Mouse (Mus musculus): ENCODE measurements around the gene Wdr60. TPM values are rescaled to one million over a fixed set of nuclear protein-coding genes. Genes with fewer than 3 reads are reported as not detected.

Gene Wdr60
- polyA plus RNA-seq, 1 experiment from 2014 or later = 5.7 TPM

- Histone ChIP-seq H3K4me2 (peak overlapping the region; percentile 50), H3K36me3 (no peaks in the 10 kb centered on the region), H3K27ac (replicated peaks) (no peak overlapping the region), H3K4me3 (no peak overlapping the region), H3K27me3 (replicated peaks) (no peaks in the 10 kb centered on the region), H3K4me1 (0 out of 2 replicates have a peak, but pooled peaks cover 5% of the 10 kb centered on the region), H3K9me3 (no peaks in the 10 kb centered on the region), H3K9ac (no peak overlapping the region)
- WGBS = 45% methylated on average over 12 of the region's 12 CpGs
- no peak for ATAC-seq (ENCODE audit: extremely low read depth, insufficient number of reproducible peaks, low FRiP score, low TSS enrichment)
Measured at GRCm38 (mm10) chr12:116231612-116232011, 31.2 kb downstream of the Wdr60 start.

GRCm38 (mm10) chr12:116229451-116229850 lies 33.4 kb downstream of the Wdr60 start:
- Histone ChIP-seq H3K4me3 (no peak overlapping the region), H3K4me2 (no peak overlapping the region), H3K27me3 (replicated peaks) (no peaks in the 10 kb centered on the region), H3K27ac (replicated peaks) (no peak overlapping the region), H3K9me3 (no peaks in the 10 kb centered on the region), H3K4me1 (0 out of 2 replicates have a peak, but pooled peaks cover 5% of the 10 kb centered on the region), H3K36me3 (no peaks in the 10 kb centered on the region), H3K9ac (no peak overlapping the region)
- no peak for ATAC-seq (ENCODE audit: extremely low read depth, insufficient number of reproducible peaks, low FRiP score, low TSS enrichment)
- WGBS = 69% methylated on average over 3 of the region's 3 CpGs

- ATAC-seq (ENCODE audit: extremely low read depth, insufficient number of reproducible peaks, low FRiP score, low TSS enrichment) = no peak
- Histone ChIP-seq H3K4me2 (no peak overlapping the region), H3K27ac (replicated peaks) (no peak overlapping the region), H3K27me3 (replicated peaks) (no peaks in the 10 kb centered on the region), H3K9ac (no peak overlapping the region), H3K9me3 (no peaks in the 10 kb centered on the region), H3K4me1 (no peaks in the 10 kb centered on the region), H3K4me3 (no peak overlapping the region), H3K36me3 (0 out of 2 replicates have a peak, but pooled peaks cover 8% of the 10 kb centered on the region)
- 77% methylated on average over 10 of the region's 10 CpGs for WGBS
Measured at GRCm38 (mm10) chr12:116226289-116227057, 36.3 kb downstream of the Wdr60 start.

DNA sequence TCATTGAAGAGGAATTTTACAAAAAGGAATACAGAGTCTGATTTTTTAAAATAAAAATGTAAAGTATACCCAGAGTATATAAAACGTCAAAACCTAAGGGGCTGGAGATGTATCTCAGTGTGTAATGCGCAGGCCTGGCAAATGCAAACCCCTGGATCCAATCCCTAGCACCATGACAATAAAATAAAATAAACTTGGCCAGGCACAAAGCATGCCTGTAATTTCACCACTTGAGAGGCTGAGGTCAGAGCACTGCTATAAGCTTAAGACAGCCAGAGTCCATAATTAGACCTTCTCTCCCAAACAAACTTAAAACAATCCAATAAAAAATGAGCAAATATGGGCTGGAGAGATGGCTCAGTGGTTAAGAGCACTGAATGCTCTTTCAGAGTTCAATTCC lies 39.7 kb downstream of the Wdr60 start:
- Histone ChIP-seq H3K9me3 (no peaks in the 10 kb centered on the region), H3K4me1 (no peaks in the 10 kb centered on the region), H3K27me3 (replicated peaks) (no peaks in the 10 kb centered on the region), H3K27ac (replicated peaks) (no peak overlapping the region), H3K36me3 (0 out of 2 replicates have a peak, but pooled peaks cover 8% of the 10 kb centered on the region), H3K4me2 (no peak overlapping the region), H3K9ac (no peak overlapping the region), H3K4me3 (no peak overlapping the region)
- no peak for ATAC-seq (ENCODE audit: extremely low read depth, insufficient number of reproducible peaks, low FRiP score, low TSS enrichment)
- 85% methylated on average over 2 of the region's 2 CpGs for WGBS

GRCm38 (mm10) chr12:116207486-116207885 lies 55.3 kb downstream of the Wdr60 start:
- Histone ChIP-seq H3K27ac (replicated peaks) (no peak overlapping the region), H3K36me3 (peaks cover 7% of the 10 kb centered on the region), H3K4me1 (no peaks in the 10 kb centered on the region), H3K9ac (no peak overlapping the region), H3K27me3 (replicated peaks) (no peaks in the 10 kb centered on the region), H3K4me3 (no peak overlapping the region), H3K9me3 (no peaks in the 10 kb centered on the region), H3K4me2 (no peak overlapping the region)
- WGBS = 86% methylated on average over 8 of the region's 8 CpGs
- no peak for ATAC-seq (ENCODE audit: extremely low read depth, insufficient number of reproducible peaks, low FRiP score, low TSS enrichment)

- no peak overlapping the region for H3K27ac ChIP-seq (replicated peaks)
- H3K9ac ChIP-seq = no peak overlapping the region
- 50% methylated on average over 3 of the region's 3 CpGs for WGBS
- no peak for ATAC-seq (ENCODE audit: extremely low read depth, insufficient number of reproducible peaks, low FRiP score, low TSS enrichment)
- H3K4me1 ChIP-seq = no peaks in the 10 kb centered on the region
- H3K27me3 ChIP-seq (replicated peaks) = no peaks in the 10 kb centered on the region
- no peak overlapping the region for H3K4me3 ChIP-seq
- no peak overlapping the region for H3K4me2 ChIP-seq
- peaks cover 7% of the 10 kb centered on the region for H3K36me3 ChIP-seq
- H3K9me3 ChIP-seq = no peaks in the 10 kb centered on the region
Measured at GRCm38 (mm10) chr12:116205726-116206125, 57.1 kb downstream of the Wdr60 start.

GRCm38 (mm10) chr12:116202176-116202981 lies 60.4 kb downstream of the Wdr60 start:
- Histone ChIP-seq H3K27me3 (replicated peaks) (no peaks in the 10 kb centered on the region), H3K36me3 (no peaks in the 10 kb centered on the region), H3K4me2 (no peak overlapping the region), H3K9me3 (no peaks in the 10 kb centered on the region), H3K9ac (no peak overlapping the region), H3K27ac (replicated peaks) (no peak overlapping the region), H3K4me1 (no peaks in the 10 kb centered on the region), H3K4me3 (no peak overlapping the region)
- WGBS = 28% methylated on average over 9 of the region's 9 CpGs
- ATAC-seq (ENCODE audit: extremely low read depth, insufficient number of reproducible peaks, low FRiP score, low TSS enrichment) = no peak

GRCm38 (mm10) chr12:116198791-116199190 lies 64.0 kb downstream of the Wdr60 start:
- no peaks in the 10 kb centered on the region for H3K36me3 ChIP-seq
- H3K4me2 ChIP-seq = no peak overlapping the region
- no peaks in the 10 kb centered on the region for H3K9me3 ChIP-seq
- no peaks in the 10 kb centered on the region for H3K4me1 ChIP-seq
- 77% methylated on average over 6 of the region's 6 CpGs for WGBS
- no peak overlapping the region for H3K4me3 ChIP-seq
- H3K9ac ChIP-seq = no peak overlapping the region
- H3K27me3 ChIP-seq (replicated peaks) = no peaks in the 10 kb centered on the region
- H3K27ac ChIP-seq (replicated peaks) = no peak overlapping the region
- no peak for ATAC-seq (ENCODE audit: extremely low read depth, insufficient number of reproducible peaks, low FRiP score, low TSS enrichment)

DNA sequence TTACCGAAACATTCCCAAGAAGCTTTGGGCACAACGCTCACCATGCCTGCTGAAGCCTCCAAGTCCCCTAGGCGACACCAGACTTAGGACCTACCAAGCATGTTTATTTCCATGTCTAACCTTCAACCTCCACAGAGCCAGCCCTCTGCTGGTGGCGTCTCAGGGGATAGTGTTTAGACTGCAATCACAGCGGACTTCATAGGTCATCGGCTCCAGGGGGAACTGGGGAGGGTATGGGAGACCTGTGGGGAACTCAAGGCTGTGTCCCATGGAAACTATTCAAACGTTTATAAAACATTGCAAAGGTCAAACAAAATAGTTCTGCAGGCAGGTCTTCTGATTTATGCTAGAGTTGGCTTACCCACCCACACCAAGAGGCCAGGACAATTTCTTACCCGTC lies 66.6 kb downstream of the Wdr60 start:
- no peak overlapping the region for H3K4me2 ChIP-seq
- no peaks in the 10 kb centered on the region for H3K9me3 ChIP-seq
- no peak overlapping the region for H3K9ac ChIP-seq
- 70% methylated on average over 8 of the region's 8 CpGs for WGBS
- no peak overlapping the region for H3K4me3 ChIP-seq
- no peaks in the 10 kb centered on the region for H3K4me1 ChIP-seq
- no peaks in the 10 kb centered on the region for H3K27me3 ChIP-seq (replicated peaks)
- H3K36me3 ChIP-seq = no peaks in the 10 kb centered on the region
- ATAC-seq (ENCODE audit: extremely low read depth, insufficient number of reproducible peaks, low FRiP score, low TSS enrichment) = no peak
- H3K27ac ChIP-seq (replicated peaks) = no peak overlapping the region

DNA sequence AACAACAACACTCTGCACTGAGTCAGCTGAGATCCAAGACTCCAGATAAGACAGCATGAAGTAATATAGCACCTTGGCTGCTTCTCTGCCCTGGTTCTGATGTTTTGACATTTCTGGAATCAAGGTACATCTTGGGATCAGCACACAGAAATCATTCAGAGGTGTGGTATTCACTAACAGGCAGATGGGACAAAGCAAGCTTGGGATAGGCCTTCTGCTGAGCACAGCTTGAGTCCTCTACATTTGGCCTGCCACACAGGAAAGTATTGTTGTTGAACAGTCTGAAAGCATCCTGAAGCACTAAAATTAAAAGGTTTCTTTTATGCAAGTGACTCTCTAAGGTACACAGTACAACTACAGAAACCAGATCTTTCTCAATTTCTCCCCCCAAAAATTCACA lies 68.2 kb downstream of the Wdr60 start:
- Histone ChIP-seq H3K36me3 (no peaks in the 10 kb centered on the region), H3K4me2 (no peak overlapping the region), H3K4me3 (no peak overlapping the region), H3K9me3 (no peaks in the 10 kb centered on the region), H3K27me3 (replicated peaks) (no peaks in the 10 kb centered on the region), H3K9ac (no peak overlapping the region), H3K27ac (replicated peaks) (no peak overlapping the region), H3K4me1 (no peaks in the 10 kb centered on the region)
- no peak for ATAC-seq (ENCODE audit: extremely low read depth, insufficient number of reproducible peaks, low FRiP score, low TSS enrichment)

GRCm38 (mm10) chr12:116193952-116194351 lies 68.9 kb downstream of the Wdr60 start:
- H3K27me3 ChIP-seq (replicated peaks) = no peaks in the 10 kb centered on the region
- H3K4me3 ChIP-seq = no peak overlapping the region
- H3K36me3 ChIP-seq = no peaks in the 10 kb centered on the region
- WGBS = 64% methylated on average over 6 of the region's 6 CpGs
- ATAC-seq (ENCODE audit: extremely low read depth, insufficient number of reproducible peaks, low FRiP score, low TSS enrichment) = no peak
- H3K4me2 ChIP-seq = no peak overlapping the region
- no peaks in the 10 kb centered on the region for H3K9me3 ChIP-seq
- H3K4me1 ChIP-seq = no peaks in the 10 kb centered on the region
- H3K9ac ChIP-seq = no peak overlapping the region
- no peak overlapping the region for H3K27ac ChIP-seq (replicated peaks)
